Mouse (Mus musculus): ENCODE measurements around the gene Mtmr14. TPM values are rescaled to one million over a fixed set of nuclear protein-coding genes. Genes with fewer than 3 reads are reported as not detected.

Gene Mtmr14
- total RNA-seq, 2 experiments from 2014 or later = 12.2 to 12.8 TPM

DNA sequence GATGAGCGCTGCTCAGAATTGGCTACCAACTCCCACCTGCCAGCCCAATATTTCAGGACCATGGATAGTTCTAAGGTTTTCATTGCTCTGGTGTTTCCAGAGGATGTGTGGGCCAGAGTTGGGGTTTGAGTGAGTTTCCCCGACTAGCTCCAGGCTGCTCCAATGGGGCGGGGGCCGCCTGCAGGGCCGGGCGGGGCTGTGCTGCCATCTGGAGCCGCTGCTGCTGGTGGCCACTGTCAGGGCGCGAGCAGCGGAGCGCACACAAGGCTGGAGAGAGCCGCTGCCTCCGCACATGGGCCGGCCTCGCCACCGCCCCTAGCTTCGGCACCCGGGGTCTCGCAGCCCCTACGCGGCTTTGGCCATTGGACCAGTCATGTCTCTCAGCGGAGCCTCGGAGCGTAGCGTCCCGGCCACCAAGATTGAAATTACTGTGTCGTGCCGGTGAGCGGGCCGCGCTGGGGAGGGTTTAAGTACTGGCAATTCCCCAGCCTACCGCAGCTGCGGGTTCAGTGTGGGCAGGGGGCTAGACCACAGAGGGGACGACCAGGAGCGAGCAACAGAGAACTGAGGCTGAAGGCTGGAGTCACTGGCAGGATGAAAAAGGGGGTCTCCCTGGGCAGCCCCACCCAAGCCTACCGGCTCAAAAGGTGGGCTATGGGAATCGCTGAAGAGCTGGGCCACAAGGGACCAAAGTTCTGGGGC lies 44.6 kb downstream of the Mtmr14 start, which contains the start of gene Cpne9:
Cpne9 (plus strand) TSS at position 207 of the 702 bp plus-strand sequence.
- peak; percentile 15 for DNase-seq

DNA sequence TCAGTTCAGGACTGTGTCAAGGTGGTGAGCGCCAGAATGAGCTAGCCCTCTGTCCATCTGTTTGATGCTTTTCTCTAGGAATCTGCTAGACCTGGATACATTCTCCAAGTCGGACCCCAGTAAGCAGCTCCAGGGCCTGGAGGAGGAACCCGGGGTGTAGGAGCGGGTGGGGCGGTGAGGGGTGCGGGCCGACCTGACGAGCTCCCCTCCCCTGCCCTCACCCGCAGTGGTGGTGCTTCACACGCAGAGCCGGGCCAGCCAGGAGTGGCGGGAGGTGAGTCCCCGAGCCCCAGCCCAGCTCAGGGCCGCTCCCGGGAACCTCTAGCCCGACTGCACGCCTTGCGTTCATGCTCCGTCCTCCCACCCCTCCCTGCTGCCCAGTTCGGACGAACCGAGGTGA lies 45.3 kb downstream of the Mtmr14 start:
- no peak for DNase-seq

DNA sequence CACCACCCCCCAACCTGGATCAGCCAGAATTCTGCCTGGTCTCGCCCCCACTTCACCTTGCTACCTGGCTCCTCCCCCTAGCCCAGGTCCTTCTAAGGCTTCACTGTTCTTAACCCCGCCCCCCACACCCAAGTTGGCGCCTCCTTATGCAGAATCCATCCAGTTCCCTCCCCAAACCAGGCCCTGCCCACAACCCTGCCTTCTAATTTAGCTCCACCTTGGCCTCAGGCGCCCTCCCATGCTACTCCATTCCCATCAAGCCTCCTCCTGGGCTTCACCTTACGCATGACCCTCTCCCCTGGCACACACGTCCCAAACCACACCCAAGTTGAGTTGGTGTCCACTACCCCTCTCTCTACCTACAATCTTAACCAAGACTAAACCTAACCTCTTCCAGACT lies 45.9 kb downstream of the Mtmr14 start:
- no peak for DNase-seq

DNA sequence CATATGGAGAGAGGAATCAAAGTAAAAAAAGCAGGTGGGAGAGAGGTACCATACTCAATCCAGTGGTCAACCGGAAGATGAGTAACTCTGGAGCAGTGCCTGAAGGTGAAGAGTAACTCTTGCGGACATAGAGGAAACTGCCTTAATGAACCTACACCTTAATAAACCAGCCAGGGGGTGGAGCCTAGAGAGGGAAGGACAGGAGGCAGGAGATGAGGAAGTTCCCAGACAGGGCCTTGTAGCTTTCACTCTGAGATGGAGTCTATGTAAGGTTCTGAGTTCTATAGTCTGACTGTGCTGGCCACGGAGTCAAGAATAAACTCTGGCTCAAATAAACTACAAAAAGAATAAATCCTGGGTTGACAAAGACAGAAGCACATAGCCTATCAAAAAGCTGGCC lies 47.3 kb downstream of the Mtmr14 start:
- no peak for DNase-seq

DNA sequence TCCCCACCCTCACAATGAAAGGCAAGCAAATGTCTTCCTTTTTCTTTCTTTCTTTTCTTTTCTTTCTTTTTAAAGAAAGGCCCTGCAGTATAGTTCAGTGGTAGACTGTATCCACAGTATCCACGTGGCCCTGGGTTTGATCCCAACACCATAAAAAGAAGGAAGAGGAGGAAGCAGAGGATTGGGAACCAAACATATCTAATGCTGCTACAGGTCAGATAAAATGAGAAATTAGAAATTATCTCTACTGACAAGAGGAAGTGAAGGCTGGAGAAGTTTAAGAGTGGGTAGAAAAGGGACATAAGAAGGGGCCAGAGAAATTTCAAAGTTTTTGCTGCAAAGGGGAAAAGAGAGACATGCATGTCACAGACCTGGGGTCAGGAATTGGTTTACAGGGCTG lies 48.7 kb downstream of the Mtmr14 start:
- no peak for DNase-seq

DNA sequence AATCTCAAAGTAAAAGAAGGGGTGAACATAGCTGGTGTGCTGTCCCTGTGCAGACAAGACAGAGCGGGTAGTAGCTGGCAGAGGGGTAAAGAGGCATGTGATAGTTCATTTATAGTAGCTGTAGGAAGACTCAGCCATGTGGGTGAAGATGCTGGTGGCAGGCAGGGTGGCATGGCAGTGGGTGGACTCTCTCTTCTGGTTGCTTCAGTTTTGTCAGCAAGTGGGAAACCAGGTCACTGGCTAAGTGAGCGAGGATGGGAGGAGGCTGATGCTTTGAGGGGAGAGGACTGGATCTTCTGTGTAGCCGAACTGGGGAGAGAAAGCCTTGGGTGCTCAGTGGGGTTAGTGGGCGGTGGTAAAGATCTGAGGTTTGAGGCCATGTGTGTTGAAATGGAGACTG lies 49.6 kb downstream of the Mtmr14 start:
- no peak for DNase-seq

DNA sequence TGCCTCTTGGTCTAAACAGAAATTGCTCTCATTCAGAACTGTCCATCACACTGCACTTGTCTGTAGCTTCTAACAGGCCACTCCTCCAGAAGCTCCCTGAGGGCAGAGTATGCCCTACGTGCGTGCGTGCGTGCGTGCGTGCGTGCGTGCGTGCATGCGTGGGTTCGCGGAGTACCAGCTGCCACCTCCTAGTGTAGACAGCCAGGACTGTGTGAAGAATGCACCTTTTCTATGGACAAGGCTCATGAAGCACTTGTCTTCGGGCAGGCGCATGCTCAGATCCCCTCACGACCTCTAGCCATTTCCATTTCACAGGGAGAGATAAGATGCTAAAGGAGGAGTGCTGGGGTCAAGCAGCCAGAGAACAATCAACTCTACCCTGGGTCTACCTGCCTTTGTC lies 51.7 kb downstream of the Mtmr14 start:
- DNase-seq = no peak

DNA sequence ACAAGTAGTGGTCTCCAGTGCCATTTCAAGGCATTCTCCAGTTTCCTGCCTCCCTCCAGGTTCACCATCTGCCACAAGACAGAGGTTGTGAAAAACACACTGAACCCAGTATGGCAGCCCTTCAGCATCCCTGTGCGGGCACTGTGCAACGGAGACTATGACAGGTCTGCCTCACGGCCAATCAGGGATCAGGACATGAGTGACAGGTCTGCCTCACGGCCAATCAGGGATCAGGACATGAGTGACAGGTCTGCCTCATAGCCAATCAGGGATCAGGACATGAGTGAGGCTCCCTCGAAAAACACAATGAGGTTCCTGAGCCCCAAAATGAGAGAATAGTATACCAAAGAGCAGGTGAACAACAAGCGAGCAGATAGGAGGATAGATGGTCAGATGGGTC lies 52.7 kb downstream of the Mtmr14 start:
- DNase-seq = no peak

DNA sequence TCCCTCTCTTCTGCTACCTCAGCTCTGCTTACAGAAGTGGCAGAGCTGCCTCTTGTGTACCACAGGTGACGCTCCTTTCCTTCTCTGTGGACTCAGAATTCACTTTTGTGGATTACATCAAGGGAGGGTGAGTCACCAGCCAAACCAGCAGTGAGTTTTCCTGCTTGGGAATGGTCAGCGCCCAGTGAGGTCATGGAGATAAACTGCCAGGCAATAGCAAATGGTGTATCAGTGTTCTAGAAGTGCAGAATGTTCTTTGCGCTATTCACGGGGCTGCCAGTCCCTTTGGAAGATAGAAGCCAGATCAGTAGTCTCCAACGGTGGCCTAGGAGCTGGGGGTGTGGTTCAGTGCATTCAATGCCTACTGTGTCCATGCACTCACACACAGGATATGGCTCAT lies 55.3 kb downstream of the Mtmr14 start:
- no peak for DNase-seq

DNA sequence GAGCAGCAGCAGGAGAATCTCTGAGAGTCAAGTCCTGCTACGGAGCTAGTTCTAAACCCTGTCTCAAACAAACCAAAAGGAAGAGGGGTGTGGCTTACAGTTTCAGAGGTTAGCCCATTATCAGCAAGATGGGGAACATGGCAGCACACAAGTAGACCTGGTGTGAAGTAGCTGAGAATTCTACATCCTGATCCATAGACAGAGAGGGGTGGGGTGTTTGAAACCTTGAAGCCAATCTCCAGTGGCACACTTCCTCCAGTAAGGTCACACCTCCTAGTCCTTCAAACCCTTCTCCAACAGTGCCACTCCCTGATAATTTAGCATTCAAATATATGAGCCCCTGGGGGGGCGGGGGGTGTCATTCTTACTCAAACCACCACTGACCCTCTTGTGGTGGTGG lies 58.4 kb downstream of the Mtmr14 start:
- DNase-seq = no peak

DNA sequence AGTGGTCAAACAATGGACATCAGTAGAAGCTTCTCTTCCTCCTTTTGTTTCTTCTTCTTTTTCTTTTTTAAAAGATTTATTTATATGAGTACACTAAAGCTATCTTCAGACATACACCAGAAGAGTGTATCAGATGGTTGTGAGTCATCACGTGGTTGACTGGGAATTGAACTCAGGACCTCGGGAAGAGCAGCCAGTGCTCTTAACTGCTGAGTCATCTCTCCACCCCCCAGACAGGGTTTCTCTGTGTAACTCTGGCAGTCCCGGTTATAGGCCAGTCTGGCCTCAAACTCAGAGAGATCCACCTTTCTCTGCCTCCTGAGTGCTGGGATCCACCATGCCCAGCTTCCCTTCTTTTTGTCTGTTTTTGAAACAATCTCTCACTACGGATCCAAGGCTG lies 59.0 kb downstream of the Mtmr14 start:
- DNase-seq = no peak

DNA sequence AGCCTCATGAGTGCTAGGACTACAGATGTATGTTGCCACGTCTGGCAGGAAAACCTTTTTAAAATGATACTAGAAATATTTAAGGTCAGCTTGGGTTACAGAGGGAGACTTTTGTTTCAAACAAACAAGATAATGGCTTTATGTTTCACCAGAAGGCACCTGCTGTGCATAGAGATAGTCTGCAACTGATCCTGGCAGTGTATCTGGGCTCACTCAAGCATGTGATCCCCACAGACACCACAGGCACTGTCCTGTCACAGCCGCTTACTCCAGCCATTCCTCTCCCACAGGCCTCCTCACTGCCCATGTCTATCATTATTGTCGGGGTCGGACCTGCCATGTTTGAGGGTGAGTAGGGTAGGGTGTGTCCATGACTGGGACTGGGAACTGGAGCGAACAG lies 63.7 kb downstream of the Mtmr14 start:
- no peak for DNase-seq

DNA sequence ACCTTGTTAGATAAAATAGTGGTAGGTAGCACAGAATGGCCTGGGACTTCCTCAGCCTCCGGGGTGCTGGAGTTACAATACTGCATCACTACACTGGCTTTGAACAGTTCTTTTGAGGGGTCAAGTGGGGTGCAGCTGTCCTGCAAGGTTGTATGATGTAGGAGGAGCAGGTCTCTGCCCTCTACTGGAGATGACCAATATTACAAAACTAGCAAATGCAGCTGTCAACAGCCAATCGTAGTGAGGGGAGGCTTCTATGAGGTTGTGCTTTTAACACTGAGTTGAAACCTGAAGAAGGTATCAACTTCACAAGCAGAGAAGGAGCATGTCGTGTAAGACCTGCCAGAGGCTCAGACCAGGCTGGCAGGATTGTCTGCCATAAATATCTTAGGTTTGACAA lies 64.6 kb downstream of the Mtmr14 start:
- DNase-seq = no peak

DNA sequence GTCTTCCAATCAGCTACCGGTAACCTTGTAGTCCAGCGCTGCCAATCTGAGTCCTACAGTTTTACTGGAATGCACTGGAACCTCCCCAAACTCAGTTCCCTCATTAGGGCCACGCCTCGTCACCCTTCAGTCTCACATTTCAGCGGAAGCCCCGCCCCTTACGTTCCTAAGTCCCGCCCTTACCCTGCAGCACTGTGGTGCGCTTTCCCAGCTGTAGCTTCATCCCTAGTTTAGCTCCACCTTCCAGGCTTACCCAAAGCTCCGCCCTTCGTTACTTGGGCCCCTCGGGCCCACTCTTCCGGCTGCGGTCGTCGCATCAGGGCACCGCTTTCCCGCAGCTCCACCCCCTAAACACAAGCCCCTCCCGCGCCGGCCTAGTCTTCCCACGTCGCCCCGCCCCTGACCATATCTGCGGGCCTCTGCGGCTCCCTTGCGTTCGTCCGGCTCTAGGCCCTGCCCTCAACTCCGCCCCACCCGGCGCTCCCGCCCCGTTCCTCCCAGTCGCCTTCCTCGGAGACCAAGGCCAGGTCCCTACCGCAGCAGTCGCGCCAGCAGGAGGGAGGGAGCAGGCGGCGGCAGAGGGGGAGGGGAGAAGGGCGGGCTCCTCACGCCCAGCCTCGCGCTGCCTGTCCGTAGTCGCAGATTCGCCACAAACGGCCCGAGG lies 68.8 kb downstream of the Mtmr14 start:
- DNase-seq = peak; percentile 100

DNA sequence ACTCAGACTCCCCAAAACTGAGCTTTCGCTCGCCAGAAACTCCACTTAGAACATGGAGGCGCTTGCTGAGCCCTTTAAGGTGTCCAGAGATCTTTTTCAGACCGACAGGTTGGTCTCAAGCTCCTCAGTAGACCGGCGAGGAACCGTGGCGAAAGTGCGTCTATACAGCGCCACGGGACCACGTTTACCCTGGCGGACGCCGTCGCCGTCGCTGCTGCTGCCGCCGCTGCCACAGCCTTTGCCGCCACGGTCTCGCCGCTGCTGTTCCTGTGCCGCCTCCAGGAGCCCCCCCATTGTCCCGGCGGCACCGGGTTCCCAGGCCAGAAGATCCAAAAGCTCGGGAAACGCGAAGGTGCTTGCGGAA lies 69.3 kb downstream of the Mtmr14 start, which contains the start of gene Brpf1:
Brpf1 (plus strand) TSS at position 152 of the 364 bp plus-strand sequence.
- DNase-seq = no peak

DNA sequence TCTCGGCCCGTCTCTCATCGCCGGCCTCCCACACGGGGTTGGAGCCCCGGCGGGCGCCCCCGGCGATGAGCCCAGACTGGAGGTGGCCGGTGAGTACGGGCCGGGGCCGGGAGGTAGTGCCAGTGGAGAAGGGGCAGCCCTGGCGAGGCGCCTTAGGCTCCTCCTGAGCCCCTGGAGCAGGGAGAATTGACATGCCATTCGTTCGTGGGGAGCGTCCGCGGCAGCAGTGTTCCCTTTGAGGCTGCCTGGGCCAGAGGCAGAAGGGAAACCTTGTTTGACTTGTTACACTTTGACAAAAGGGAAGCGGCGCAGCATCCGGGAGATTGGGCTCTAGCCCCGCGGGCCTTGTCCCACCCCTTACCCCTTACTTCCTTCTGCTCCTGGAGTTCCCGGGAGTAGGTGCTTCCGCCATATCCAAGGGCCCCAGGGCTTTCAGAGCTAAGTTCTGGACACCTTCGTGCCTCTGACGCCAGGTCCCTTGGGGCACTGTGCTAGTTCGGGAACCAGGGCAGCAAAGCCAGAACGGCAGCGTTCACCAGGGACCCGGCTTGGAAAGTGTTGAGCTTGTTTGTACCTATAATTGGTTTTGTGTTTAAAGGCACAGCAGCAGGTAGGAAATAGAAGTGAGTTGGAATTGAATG lies 70.0 kb downstream of the Mtmr14 start:
- peak; percentile 57 for DNase-seq

DNA sequence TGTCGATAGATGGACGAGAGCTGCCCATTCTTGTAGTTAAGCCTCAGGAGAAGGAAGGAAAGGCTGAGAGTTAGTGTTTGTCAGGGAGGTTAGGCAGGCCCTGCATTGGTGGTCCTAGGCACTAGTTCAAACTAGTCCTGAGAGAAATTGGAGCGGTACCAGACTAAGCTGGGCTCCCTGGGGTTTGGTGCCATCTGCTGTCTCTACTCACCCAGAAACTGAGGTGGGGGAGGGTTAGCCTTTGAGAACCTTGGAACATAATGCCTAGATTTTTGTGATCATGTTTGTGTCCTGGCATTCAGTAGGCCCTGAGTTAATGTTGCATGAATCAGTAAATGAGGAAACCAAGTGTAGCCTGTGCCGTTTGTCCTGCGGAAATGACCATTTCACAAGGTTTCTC lies 70.5 kb downstream of the Mtmr14 start:
- peak; percentile 43 for DNase-seq

DNA sequence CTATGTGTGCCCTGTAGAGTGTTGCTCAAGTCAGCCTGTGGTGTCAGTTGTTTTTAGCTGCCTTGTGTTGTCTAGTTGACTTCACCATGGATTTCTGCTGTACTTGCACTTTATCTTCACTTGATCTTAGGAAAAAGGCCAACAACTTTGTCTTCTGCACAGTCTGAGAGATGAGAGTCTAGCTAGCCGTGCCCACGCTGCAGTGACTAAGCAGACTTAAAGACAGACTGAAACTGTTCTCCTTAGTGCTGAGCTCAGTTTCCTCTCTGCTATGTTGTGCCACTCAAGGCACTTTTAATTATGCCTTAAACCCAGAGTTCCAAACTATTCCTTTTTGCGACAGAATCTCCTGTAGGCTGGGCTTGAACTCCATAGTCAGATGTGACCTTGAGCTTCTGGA lies 78.3 kb downstream of the Mtmr14 start:
- DNase-seq = no peak

DNA sequence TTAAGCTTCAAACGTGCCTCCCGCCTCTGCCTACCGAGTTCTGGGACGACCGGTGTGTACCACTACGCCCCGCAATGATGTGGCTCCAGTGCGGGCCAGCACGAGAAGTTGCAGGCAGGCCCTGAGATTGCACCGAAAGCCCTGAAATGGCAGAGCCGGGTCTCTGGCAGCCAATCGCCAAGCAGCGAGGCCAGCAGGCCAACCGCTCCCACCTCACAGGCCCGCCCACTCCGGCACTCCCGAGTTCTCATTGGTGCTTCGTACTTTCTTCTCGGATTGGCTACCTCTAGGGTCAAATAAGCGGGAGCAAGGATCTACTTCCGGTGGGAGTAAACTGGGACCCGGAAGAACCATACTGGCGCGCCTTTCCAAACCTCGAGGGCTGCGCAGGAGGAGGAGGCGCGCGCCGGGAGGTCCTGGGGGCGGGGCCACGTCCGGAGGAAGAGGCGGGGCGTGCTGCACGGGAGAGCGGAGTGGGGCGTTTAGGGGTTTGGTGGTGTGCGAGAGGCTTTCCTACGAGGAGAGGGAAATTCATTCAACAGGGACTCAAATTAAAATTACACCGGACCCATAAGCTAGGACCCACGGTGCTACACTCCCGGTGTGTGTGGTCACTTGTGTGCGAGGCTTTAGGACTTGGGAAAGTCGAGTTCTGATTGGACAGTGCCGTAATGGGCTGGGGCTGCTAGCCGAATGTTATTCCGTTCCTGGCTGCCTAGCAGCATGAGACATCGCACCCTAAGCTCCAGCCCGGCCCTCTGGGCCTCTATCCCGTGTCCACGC lies 89.1 kb downstream of the Mtmr14 start, which contains the start of gene Ogg1:
Ogg1 (plus strand) TSS at position 440 of the 783 bp plus-strand sequence.
- DNase-seq = peak; percentile 97

DNA sequence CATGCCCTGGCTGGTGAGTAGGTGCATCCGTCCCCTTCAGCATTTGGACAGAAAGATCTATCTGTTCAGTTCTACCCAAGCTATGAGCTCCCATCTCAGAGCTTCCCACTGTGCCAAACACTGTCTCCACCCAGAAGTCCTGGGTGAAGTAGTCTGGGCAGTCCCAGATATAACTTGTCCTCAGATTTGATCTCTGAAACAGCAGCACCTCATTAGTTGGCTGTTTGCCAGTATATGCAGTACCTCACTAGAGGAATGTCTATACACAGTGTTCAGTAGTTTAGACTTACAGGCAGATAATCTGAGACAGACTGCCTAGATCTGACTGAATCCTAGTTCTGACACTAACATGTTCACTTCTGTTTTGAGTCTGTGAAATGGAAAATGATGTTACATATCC lies 91.8 kb downstream of the Mtmr14 start:
- no peak for DNase-seq

DNA sequence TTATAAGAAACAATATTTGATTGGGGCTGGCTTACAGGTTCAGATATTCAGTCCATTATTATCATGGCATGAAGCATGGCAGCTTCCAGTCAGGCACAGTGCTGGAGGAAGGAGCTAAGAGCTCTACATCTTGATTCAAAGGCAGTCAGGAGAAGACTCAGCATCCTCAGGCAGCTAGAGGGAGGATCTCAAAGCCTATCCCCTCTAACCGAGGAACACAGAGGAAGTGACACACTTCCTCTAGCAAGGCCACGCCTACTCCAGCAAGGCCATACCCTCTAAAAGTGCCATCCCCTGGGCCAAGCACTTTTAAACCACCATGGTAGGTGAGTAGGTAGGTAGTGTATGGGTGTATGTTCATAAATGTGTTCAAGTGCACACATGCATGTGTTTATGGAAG lies 92.9 kb downstream of the Mtmr14 start:
- DNase-seq = no peak

Data from heart, postnatal 4 days (tissue).